Mouse (Mus musculus) splenic B cell, adult 2 months (primary cell): ENCODE data around the gene Tpgs1.
A peak's percentile ranks its signal among the peaks of the same experiment; 100 is the strongest.

Experiments used
- DNase-seq: peaks from one replicate; pipeline ENCODE4 v3.0.0-alpha.2; 2011; ENCODE audit warnings: low read depth, low spot score
- H3K27me3 ChIP-seq: 2 replicates; pipeline ENCODE4 v1.6.1; 2012; ENCODE audit warnings: mild to moderate bottlenecking, low read length, moderate library complexity, mixed read lengths; ENCODE audit not compliant: control insufficient read depth, poor library complexity, insufficient read depth, severe bottlenecking
- H3K36me3 ChIP-seq: 2 replicates; pipeline ENCODE4 v1.6.1; 2012; ENCODE audit warnings: mild to moderate bottlenecking, low read length, moderate library complexity, mixed read lengths; ENCODE audit not compliant: control insufficient read depth, poor library complexity, insufficient read depth, severe bottlenecking

The Tpgs1 gene

GRCm38 (mm10) chr10:79654946-79655395 is 14.2 kb upstream of the Tpgs1 start:
- no peak for DNase-seq
- H3K36me3 ChIP-seq = no peaks in the 10 kb centered on the region

DNA sequence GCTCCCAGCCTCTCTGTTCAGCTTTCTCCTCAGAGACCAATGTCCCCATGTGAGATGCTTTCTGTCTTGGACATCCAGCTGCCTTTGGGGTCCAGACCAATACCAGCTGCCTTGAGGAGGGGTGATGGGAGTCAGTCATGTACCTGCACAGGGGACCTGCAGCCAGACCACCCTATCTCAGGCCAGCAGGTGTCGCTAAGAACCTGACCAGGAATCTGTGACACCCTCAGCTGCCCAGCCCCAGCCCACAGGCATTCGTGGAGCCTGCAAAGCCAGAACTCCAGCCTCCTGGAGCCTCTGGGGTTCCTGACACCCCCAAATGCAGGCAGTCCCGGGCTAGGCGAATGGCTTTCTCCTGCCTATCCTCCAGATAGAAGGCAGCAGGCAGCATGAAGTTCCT is 10.3 kb upstream of the Tpgs1 start:
- no peaks in the 10 kb centered on the region; the same call in 1 of the 2 replicates for H3K27me3 ChIP-seq
- peak; percentile 47 for DNase-seq
- H3K36me3 ChIP-seq = no peaks in the 10 kb centered on the region

More at GRCm38 (mm10) chr10:79654946-79655395, 14.2 kb upstream of the Tpgs1 start:
- no peaks in the 10 kb centered on the region; the same call in 1 of the 2 replicates for H3K27me3 ChIP-seq

GRCm38 (mm10) chr10:79660298-79660697 is 8.9 kb upstream of the Tpgs1 start:
- H3K27me3 ChIP-seq = no peaks in the 10 kb centered on the region; the same call in 1 of the 2 replicates
- peak; percentile 30 for DNase-seq
- H3K36me3 ChIP-seq = no peaks in the 10 kb centered on the region

DNA sequence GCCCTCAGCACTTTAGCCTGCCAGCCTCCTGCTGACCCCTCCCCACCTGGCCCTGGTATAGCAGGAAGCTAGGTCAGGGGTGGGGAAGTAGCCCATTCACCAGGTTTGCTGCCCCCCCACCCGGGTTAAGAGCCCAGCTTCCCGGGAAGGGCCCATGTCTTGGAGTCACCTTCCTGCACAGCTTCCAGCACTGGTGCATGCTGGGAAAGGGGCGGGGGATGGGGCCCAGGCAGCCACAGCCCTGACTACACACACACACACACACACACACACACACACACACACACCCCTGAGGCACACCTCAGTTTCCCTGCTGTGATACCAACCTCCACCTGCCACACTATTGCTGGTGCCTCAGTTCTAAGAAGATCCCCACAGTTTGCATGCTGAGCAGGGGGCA is 7.3 kb upstream of the Tpgs1 start:
- H3K27me3 ChIP-seq = no peaks in the 10 kb centered on the region

DNA sequence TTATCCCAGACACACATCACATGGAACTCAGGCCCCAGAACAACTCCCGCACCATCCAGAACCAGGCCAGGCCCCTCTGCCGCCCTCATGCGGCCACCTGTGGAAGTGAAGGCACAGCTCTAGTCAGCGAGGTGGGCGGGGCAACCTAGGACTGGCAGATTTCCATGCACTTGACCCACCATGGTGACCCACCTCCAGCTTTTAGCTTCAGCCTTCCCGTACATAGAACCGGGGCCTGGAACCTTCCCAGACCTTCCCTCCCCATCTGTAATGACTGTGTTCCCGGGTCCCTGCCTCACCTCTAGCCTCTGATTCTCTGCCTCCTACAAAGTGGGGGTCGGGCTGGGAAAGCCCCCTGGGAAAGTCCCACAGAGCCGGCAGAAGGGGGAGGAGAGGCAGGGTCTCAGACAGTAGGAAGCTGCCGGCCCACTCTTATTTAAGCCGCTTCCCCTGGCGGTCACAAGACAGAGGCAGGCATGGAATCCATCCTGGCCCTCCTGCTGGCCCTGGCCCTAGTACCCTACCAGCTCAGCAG is 5.0 kb upstream of the Tpgs1 start, which contains the start of gene Madcam1:
Gene Madcam1 (plus strand): TSS at position 429 of the 535 bp plus-strand sequence.
- peak; percentile 79 for DNase-seq
- no peaks in the 10 kb centered on the region for H3K27me3 ChIP-seq
- no peaks in the 10 kb centered on the region for H3K36me3 ChIP-seq

More for the DNA sequence above, 7.3 kb upstream of the Tpgs1 start:
- no peak for DNase-seq
- no peaks in the 10 kb centered on the region for H3K36me3 ChIP-seq

DNA sequence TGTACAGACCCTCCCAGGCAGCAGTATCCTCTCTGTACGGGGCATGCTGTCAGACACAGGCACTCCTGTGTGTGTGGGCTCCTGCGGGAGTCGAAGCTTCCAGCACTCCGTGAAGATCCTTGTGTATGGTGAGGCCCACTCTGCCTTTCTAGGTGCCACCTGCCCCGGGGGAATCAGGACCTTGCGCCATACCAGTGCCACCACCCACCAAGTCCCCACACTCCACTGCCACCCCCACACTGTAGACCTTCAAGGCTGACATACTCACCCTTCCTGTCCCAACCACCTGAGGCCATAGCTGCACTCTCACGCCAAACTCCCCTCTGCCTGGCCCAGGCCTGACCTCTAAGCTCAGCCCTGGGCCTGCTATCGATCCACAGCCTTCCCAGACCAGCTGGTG is 4.1 kb upstream of the Tpgs1 start:
- no peak for DNase-seq
- H3K36me3 ChIP-seq = no peaks in the 10 kb centered on the region
- no peaks in the 10 kb centered on the region for H3K27me3 ChIP-seq

DNA sequence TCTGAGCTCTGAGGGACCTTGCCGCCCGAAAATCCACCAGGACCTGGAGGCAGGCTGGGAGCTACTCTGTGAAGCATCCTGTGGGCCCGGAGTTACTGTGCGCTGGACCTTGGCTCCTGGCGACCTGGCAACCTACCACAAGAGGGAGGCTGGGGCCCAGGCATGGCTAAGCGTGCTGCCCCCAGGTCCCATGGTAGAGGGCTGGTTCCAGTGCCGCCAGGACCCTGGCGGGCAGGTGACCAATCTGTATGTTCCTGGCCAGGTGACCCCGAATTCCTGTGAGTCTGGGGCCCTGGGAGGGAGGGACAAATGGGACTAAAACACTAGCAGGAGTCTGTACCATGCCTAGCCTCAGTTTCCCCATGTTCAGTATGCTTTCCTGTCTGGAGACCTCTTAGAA is 2.7 kb upstream of the Tpgs1 start:
- DNase-seq = no peak
- no peaks in the 10 kb centered on the region for H3K27me3 ChIP-seq
- H3K36me3 ChIP-seq = no peaks in the 10 kb centered on the region

DNA sequence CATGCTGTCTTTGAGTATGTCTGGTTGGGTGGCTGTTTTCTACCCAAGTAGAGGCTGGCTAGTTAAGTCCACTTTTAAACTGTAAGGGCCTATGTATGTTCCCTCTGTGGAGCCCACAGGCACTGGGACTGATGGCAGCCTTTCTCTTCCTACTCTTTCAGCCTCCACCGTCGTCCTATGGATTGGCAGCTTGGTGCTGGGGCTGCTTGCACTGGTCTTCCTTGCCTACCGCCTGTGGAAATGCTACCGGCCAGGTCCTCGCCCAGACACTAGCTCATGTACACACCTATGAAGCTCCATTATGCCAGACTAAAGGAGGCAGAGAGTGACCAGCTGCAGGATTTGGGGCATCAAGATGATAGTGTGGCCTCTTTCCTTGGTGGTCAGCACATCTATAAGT is 1.1 kb upstream of the Tpgs1 start:
- H3K36me3 ChIP-seq = no peaks in the 10 kb centered on the region
- DNase-seq = no peak
- H3K27me3 ChIP-seq = no peaks in the 10 kb centered on the region

- H3K27me3 ChIP-seq = no peaks in the 10 kb centered on the region
- H3K36me3 ChIP-seq = no peaks in the 10 kb centered on the region
- peak; percentile 56 for DNase-seq
Measured at GRCm38 (mm10) chr10:79669576-79670057, 448 bp downstream of the Tpgs1 start.

GRCm38 (mm10) chr10:79670071-79670888 is 1.1 kb downstream of the Tpgs1 start:
- no peak for DNase-seq
- no peaks in the 10 kb centered on the region for H3K36me3 ChIP-seq
- H3K27me3 ChIP-seq = no peaks in the 10 kb centered on the region

GRCm38 (mm10) chr10:79671396-79672087 is 2.4 kb downstream of the Tpgs1 start:
- no peak for DNase-seq
- H3K27me3 ChIP-seq = no peaks in the 10 kb centered on the region
- no peaks in the 10 kb centered on the region for H3K36me3 ChIP-seq

DNA sequence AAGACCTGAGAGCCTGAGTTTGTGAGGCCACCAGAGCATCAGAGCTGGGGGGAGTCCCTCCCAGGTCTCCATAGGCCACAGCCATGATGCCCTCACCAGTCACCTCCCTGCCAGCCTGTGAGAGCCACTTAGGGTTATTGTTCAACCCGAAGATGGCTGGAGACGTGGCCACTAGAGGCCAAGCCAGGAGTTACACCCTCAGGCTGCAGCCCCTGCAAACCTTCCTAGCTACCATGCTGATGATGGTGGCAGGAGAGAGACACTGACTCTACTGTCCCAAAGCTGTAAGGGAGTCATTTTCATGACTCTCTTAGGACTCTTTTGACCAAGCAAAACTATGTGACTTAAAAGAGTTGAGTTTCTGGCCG is 2.9 kb downstream of the Tpgs1 start:
- no peak for DNase-seq

DNA sequence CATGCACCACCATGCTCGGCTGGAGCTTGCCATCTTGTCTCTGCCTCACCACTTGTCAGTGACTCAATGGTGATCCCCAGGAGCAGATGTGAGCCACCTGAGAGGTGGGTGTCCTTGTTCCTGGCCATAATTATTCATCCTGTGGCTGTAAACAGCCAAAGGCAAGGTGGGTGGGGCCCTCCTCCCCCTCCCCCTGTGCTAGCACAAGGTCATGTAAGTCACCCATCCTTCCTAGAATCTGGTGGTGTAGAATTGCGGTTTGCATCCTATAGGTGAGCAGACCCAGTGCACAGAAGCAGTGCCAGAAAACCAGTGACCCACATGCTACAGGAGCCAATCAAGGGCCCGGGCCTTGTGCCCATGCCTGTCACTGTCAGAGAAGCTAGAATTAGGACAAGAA is 3.9 kb downstream of the Tpgs1 start:
- no peaks in the 10 kb centered on the region for H3K36me3 ChIP-seq
- DNase-seq = no peak

More for the DNA sequence above, 2.9 kb downstream of the Tpgs1 start:
- Histone ChIP-seq H3K27me3 (no peaks in the 10 kb centered on the region), H3K36me3 (no peaks in the 10 kb centered on the region)

DNA sequence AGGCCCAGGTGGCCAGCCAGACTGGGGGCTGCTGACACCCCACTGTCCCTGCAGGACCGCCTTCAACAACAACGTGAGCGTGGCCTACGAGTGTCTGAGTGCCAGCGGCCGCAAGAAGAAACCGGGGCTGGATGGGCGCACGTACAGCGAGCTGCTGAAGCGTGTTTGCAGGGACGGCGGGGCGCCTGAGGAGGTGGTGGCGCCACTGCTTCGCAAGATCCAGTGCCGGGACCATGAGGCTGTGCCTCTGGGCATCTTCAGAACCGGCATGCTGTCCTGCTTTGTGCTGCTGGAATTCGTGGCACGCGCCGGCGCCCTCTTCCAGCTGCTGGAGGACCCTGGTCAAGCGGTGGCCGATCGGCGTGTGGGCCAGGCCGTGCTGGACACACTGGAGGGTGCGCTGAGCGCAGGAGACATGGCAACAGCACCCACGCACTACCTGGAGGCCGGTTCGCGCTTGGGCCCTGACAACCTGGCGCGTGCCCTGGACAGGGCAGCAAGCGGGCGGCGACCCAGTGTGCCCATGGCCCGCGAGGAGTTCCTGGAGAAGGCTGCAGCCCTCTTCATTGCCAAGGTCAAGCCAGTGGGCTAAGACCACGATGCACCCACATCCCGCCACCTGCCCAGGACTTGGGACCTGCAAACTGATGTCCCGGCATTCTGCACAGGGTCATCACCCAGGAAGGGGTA is 6.3 kb downstream of the Tpgs1 start:
- Histone ChIP-seq H3K36me3 (no peaks in the 10 kb centered on the region), H3K27me3 (no peaks in the 10 kb centered on the region)
- no peak for DNase-seq

More for the DNA sequence above, 3.9 kb downstream of the Tpgs1 start:
- H3K27me3 ChIP-seq = no peaks in the 10 kb centered on the region
